Mouse (Mus musculus) thymus, adult 2 months (tissue): Measurements from ENCODE around the gene Fn1.

Experiments
- CTCF ChIP-seq: fragments of 200-500 bp; IDR thresholded peaks from 2 replicates; pipeline ENCODE4 v1.5.1; 2012; ENCODE audit warnings: mild to moderate bottlenecking, control low read depth, low read length, moderate library complexity, borderline replicate concordance; ENCODE audit not compliant: control insufficient read depth, poor library complexity, insufficient read depth; ENCODE audit errors: extremely low read depth
- POLR2A ChIP-seq: fragments of 200-500 bp; IDR thresholded peaks from 2 replicates; pipeline ENCODE4 v1.6.1; 2012; ENCODE audit warnings: mild to moderate bottlenecking, low read length, control low read depth, moderate library complexity; ENCODE audit not compliant: control insufficient read depth, poor library complexity, insufficient read depth; ENCODE audit errors: extremely low read depth

DNA sequence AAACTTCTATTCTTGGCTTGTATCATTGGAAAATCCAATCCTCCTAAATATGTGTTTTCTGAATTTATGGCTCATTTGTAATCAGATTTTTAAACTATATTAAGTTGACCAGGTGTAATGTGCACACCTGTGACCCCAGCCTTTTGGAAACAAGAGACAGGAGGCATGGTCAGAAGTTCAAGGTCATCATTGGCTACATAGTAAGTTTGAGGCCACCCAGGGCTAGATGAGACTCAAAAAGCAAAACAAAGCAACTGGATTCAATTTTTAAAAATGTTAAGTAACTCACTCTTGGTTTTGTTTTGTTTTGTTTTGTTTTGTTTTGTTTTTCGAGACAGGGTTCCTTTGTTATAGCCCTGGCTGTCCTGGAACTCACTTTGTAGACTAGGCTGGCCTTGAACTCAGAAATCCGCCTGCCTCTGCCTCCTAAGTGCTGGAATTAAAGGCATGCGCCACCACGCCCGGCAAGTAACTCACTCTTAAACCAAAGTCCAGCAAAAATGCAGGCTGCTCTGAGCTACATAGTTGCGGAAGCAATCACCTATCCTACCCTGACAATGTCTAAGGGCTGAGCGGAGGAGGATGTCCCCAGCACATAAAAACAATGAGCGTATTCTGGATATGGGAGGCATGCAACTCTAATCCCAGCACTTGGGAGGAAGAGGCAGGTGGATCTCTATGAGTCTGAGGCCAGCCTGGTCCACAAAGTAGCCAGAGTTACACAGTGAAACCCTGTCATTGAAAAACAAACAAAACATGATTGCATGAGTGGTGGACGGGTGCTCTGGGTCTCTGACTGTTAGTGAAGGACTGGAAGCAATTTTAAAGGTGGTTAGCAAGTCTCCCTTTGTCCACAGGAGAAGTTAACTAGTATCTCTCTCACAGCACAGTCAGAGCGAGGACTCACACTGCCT, 17.6 kb downstream of the Fn1 start:
- TF ChIP-seq CTCF (no peak), POLR2A (no peak)
